In genomic region chr3:148339258-148339657, GRCm38 (mm10) we compare ENCODE assay signal across 24 mouse cellular contexts.
"Had no signal": no experiment of that assay in that cellular context is flagged by ENCODE, and none has a peak within 500 bp of the region (broad histone marks: within the 10 kb centered on the region; RNA-seq: fewer than 3 reads in every experiment).

No protein-coding gene starts in this region.

- H3K27me3 ChIP-seq: kidney, embryonic 15.5 days; liver, embryonic 13.5 days; midbrain, embryonic 13.5 days; neural tube, embryonic 13.5 days had no signal

- H3K9me3 ChIP-seq: kidney, embryonic 15.5 days; limb, embryonic 13.5 days; liver, embryonic 13.5 days; megakaryocyte, embryonic 14.5 days; midbrain, embryonic 10.5 days; midbrain, embryonic 13.5 days; neural tube, embryonic 13.5 days had no signal

- H3K4me1 ChIP-seq: liver, embryonic 13.5 days had no signal

- H3K4me3 ChIP-seq: kidney, embryonic 15.5 days; left cerebral cortex, adult 2 months; limb, embryonic 13.5 days; liver, embryonic 13.5 days; megakaryocyte, embryonic 14.5 days; midbrain, embryonic 10.5 days; midbrain, embryonic 13.5 days; myocyte; neural tube, embryonic 13.5 days had no signal

- H3K36me3 ChIP-seq: kidney, embryonic 15.5 days; limb, embryonic 13.5 days; liver, embryonic 13.5 days; midbrain, embryonic 10.5 days; midbrain, embryonic 13.5 days; neural tube, embryonic 13.5 days had no signal

- H3K4me2 ChIP-seq: kidney, embryonic 15.5 days; limb, embryonic 13.5 days; liver, embryonic 13.5 days; midbrain, embryonic 13.5 days; neural tube, embryonic 13.5 days had no signal

- ATAC-seq: hindbrain, postnatal 0 days; inflammation-experienced regulatory T-cells, adult 6 months; midbrain, embryonic 13.5 days; midbrain, embryonic 16.5 days had no signal

- H3K27ac ChIP-seq: hindbrain, postnatal 0 days; kidney, embryonic 15.5 days; left cerebral cortex, adult 2 months; limb, embryonic 13.5 days; liver, embryonic 13.5 days; midbrain, embryonic 10.5 days; midbrain, embryonic 13.5 days; neural tube, embryonic 13.5 days had no signal

- DNase-seq: kidney, adult 11 months; kidney, adult 8-10 months; kidney, postnatal 10 days; kidney, postnatal 36 days; layer of hippocampus, postnatal 36 days; left cerebral cortex, postnatal 4 days; liver, embryonic 13.5 days; lung, adult 2 months; retina, postnatal 1 day; right cerebral cortex, postnatal 25 days; spleen, adult 18-20 months; thymus, adult 18-20 months; thymus, postnatal 36 days had no signal

- H3K9ac ChIP-seq: kidney, embryonic 15.5 days; limb, embryonic 13.5 days; liver, embryonic 13.5 days; midbrain, embryonic 13.5 days; neural tube, embryonic 13.5 days had no signal
